Mouse (Mus musculus): Measurements from ENCODE around the gene Olfr38.

Olfr38 gene

DNA sequence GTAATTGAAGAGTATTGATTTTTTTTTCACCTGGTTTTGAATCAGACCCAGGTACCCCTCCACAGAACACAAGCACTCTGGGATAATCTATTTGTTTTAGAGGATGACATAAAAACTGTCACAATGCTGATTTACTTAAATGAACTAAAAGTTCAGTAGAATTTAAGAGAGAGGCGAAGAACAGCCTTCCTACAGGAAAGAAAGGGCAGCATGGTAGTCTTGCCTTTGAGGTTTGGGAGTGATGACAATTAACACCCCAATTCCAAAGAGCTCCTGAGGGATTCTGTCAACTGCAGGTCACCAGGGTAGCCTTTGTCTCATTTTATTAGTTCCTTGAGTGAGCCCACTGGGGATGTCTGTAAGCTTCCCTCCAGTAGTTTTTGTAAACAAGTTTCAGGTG is at the start of gene Olfr38:
Gene Olfr38, plus strand, starts transcription at position 301 of the 400 bp plus-strand sequence.
- DNase-seq (ENCODE audit: low spot score in 2 of 2), result no peak

- DNase-seq (ENCODE audit: low spot score in 2 of 2), result peak; percentile 68 to 85
Measured at GRCm38 (mm10) chr6:42709291-42710211, 46.7 kb upstream of the Olfr38 start, which contains the start of gene Tcaf1. Gene Tcaf1, minus strand, starts transcription at chr6:42710088.

- no peak for DNase-seq (ENCODE audit: low spot score in 2 of 2)
Measured at GRCm38 (mm10) chr6:42714668-42715067, 41.5 kb upstream of the Olfr38 start.

DNA sequence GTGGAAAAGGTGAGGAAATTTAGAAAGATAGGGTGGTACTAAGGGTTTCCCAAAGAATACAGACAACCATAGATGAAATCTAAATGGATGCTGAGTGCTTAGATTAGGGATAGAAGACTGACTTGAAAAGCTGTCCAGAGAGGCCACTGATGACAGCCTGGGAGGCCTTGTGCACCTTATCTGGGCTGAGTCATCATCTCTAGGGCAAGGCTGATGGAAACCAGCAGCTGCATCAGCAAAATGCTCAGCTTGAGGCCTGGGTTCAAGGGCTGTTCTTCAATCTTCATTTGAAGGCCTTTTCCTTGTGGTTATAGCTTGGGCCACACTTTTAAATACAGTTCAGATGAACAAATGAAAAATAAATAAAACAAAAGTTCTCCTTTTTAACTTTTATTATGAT is 38.2 kb upstream of the Olfr38 start:
- DNase-seq (ENCODE audit: low spot score in 2 of 2), result no peak

- DNase-seq (ENCODE audit: low spot score in 2 of 2), result no peak
Measured at GRCm38 (mm10) chr6:42739071-42739470, 17.1 kb upstream of the Olfr38 start, which contains the start of gene Olfr453. Gene Olfr453, plus strand, starts transcription at chr6:42739371.

- no peak for DNase-seq (ENCODE audit: low spot score in 2 of 2)
Measured at GRCm38 (mm10) chr6:42742303-42742702, 13.9 kb upstream of the Olfr38 start.

- no peak for DNase-seq (ENCODE audit: low spot score in 2 of 2)
Measured at GRCm38 (mm10) chr6:42747846-42748245, 8.4 kb upstream of the Olfr38 start.

DNA sequence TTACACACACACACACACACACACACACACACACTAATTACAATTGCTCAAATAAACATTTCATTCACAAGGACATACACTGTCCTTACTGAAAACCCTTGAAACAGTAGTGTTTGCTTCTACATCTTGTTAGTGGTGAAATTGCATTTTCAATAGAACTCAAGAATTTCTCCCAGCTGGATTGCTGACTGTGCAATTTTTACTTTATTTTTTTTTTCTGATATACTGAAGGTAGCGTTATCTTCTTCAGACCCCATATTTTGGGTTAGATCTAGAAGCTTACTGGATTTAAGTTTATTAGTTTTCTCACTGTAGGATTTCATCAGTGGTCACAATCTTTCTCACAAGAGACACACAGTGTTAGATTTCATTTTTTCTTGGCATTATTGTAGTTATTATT is 20.9 kb downstream of the Olfr38 start:
- no peak for DNase-seq (ENCODE audit: low spot score in 2 of 2)

GRCm38 (mm10) chr6:42784793-42785192 is 28.6 kb downstream of the Olfr38 start, which contains the start of gene Olfr452:
Gene Olfr452, plus strand, starts transcription at chr6:42785093.
- no peak for DNase-seq (ENCODE audit: low spot score in 2 of 2)

- no peak for DNase-seq (ENCODE audit: low spot score in 2 of 2)
Measured at GRCm38 (mm10) chr6:42790247-42790948, 34.2 kb downstream of the Olfr38 start.

- DNase-seq (ENCODE audit: low spot score in 2 of 2), result no peak
Measured at GRCm38 (mm10) chr6:42790949-42791556, 34.8 kb downstream of the Olfr38 start.

- DNase-seq (ENCODE audit: low spot score in 2 of 2), result no peak
Measured at GRCm38 (mm10) chr6:42794982-42795381, 38.8 kb downstream of the Olfr38 start.

DNA sequence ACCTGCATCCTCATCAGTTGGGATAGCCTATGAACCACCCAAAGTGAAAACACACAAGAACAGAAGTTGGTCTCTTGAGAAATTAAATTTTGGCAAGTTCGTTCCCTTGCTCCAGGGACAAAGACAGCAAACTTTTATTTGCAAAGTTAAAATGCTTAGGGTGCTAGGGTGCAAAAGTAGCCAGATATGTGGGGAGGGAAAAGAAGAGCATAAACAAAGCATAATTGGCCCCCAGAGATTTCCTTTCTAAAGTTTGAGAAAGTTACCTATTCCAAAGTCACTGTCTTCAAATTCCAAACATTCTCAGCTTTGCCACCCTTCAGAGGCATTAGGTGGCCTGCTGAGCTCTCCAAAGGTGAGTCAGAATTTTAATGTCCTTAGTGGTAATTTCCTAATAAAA is 55.4 kb downstream of the Olfr38 start, which contains the start of gene Olfr450:
Gene Olfr450, plus strand, starts transcription at position 301 of the 400 bp plus-strand sequence.
- no peak for DNase-seq (ENCODE audit: low spot score in 2 of 2)

Measured in cerebellum, postnatal 4 days (tissue).